Mouse (Mus musculus): Measurements from ENCODE around the gene Bola3.

DNA sequence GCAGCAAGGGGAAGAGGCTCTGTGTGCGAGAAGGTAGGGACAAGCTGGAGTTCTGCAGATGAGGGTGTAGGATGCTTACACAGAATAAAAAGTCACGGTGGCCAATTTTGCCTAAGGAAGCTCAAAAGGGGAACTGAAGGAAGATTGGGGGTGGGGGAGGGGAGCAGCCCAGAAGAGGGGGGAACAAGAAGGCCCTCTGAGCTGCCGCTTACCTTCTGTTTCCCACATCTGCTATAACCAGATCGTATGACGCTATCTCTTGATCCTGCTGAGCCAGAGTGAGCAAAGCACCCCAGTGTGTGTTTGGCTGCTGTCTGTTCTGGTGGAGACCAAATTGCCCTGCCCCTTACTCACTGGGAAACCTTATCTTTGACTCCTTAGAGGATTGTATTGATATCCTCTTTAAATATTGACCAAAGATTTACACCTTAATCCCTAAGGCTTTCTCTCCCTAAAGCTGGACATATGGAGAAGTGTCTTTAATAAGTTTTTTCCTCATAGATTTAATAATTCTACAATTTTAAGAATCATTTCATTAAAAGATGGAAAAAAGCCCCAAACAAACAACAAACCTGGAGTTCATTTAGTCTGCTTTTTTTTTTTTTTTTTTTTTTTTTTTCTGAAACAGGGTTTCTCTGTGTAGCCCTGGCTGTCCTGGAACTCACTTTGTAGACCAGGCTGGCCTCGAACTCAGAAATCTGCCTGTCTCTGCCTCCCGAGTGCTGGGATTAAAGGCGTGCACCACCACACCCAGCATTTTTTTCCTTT is 25.1 kb upstream of the Bola3 start:
- TF ChIP-seq CTCF (IDR thresholded peaks at IDR 0.05; ENCODE audit: extremely low read depth, insufficient read length, insufficient replicate concordance, low read depth, low read length), result no peak
- no peak for TF ChIP-seq POLR2A (IDR thresholded peaks at IDR 0.05; ENCODE audit: low read depth, low read length)

Data from small intestine, adult 2 months (tissue).